Mouse (Mus musculus) NIH3T3 (cell line): ENCODE measurements around the gene Gprc5c.
A peak's percentile ranks its signal among the peaks of the same experiment; 100 is the strongest.
"Not testable (repeated sequence)": the region's sequence is repeated elsewhere in the genome, so short reads cannot be mapped to it uniquely, and the experiment has no call there.

ENCODE experiments used
- DNase-seq: peaks from one replicate; pipeline ENCODE4 v3.0.0-alpha.2; 2012; ENCODE audit warnings: low read depth

The Gprc5c gene

DNA sequence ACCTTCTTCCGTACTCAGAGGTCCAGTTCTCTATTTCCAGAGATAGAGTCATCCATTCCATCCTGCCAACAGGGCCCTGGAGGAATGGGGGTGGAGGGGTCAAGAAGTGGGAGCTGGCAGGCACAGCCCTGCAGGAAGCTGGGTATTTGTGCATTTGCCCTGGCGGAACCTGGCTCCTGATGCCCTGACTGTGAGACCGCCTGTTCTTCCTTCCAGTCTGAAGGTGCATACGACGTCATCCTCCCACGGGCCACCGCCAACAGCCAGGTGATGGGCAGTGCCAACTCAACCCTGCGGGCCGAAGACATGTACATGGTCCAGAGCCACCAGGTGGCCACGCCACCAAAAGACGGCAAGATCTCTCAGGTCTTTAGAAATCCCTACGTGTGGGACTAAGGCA is 17.3 kb downstream of the Gprc5c start:
- no peak for DNase-seq

- DNase-seq: no peak
These were observed 18.8 kb downstream of the Gprc5c start for GRCm38 (mm10) chr11:114869787-114870186.

DNA sequence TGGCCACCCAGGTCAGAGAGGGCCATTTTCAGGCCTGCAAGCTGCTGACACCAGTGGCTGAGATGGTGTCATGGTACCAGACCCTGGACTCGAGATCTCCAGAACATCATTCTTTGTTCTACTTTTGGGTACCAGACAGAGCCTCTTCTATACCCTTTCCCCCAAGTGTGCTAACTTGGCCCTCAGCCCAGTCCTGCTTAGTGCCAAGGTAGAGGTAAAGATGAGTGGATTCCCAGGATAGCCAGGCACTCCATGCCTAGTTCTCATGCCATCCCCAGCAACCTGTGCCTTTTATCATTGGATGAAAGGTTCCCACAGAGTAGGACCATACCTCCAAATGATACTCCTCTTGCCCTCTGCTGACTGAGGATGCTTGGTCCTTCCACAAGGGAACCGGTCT is 20.6 kb downstream of the Gprc5c start:
- no peak for DNase-seq

DNA sequence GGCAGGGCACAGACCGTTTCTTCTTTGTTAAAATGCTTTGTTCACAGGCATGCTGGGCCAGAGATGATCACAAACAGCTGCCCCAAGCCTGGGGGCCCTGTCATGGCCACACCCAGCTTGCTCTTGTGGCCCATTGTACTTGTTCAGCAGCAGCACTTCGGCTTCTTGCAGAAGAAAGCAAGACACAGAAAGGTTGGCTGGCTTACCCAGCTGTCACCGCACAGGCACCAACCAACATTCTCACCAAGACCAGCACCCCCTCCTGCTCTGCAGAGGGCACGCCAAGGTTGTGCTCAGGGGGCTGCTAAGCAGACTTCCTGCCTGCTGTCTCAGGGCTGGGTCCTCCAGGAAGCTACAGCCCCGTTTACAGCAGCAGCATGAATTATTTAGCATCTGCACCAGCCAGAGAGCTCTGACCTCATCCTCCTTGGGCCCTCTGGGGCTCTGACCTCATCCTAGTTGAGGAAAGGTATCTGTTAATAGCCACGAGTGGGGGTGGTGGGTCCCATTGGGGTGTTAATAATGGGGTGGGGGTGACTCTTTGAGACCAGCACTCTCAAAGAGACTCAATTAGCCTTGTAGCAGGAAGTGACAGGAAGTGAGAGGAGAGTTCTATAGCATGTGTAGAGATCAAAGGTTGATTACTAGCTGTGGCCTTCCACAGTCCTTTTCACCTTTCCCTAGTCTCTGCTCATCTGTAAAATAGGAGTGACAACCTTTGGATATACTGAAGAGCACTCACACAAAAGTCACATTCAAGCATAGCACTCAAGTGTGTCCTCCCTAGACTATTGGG is 22.3 kb downstream of the Gprc5c start:
- DNase-seq: no peak

GRCm38 (mm10) chr11:114874226-114875145 is 23.5 kb downstream of the Gprc5c start:
- no peak for DNase-seq

- DNase-seq: no peak
These were observed 24.4 kb downstream of the Gprc5c start for GRCm38 (mm10) chr11:114875301-114875801.

DNA sequence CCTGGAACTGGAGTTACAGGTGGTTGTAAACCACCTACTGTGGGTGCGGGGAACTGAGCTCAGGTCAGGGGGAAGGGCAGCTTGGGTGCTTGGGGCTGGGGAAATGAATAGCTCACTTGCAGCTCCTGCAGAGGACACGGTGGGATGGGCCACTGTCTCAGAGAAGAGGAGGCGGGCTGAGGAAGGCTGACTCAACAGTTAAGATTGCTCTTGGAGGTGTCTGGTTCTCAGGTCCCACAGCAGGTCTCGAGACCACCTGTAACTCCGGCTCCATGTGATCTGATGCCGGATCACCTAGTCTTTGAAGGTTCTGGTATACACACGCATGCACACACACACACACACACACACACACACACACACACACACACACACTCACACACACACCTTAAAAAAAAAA is 25.2 kb downstream of the Gprc5c start:
- no peak for DNase-seq

- no peak for DNase-seq
These were observed 25.7 kb downstream of the Gprc5c start for GRCm38 (mm10) chr11:114876621-114877020.

GRCm38 (mm10) chr11:114877145-114877544 is 26.2 kb downstream of the Gprc5c start:
- peak; percentile 67 for DNase-seq

DNA sequence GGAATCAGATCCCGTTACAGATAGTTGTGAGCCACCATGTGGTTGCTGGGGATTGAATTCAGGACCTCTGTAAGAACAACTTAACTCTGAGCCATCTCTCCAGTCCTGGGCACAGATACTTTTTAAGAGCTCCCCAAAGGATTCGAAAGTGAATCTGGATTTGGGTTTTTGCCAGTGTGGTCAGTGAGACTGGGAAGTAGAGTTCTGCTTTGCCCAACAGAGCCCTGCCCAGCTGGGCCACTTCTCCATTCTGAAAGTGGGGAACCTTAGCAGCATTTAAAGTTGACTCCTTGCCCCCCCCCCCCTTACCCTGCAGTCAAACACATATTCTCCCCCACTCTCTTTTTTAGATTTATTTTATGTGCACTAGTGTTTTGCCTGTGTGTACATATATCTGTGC is 28.7 kb downstream of the Gprc5c start:
- DNase-seq: peak; percentile 28

DNA sequence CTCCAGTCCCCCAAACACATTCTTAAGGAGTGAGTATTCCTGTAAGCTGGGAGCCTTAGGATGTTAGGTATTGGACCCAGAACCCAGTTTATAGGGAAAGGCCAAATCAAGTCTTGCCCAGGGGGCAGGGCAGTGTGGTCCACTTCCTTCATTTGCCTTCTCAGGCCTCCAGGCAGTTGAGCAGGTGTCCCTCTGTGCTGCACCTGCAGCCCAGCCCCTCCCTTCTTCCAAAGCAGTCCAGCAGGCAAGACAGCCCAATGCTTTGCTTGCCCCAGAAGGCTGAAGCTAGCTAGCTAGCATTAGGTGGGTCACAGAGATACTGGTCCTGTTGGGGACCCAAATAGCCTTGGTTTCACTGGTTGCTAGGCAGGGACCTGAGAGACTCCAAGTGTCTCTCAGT is 29.2 kb downstream of the Gprc5c start:
- no peak for DNase-seq

DNA sequence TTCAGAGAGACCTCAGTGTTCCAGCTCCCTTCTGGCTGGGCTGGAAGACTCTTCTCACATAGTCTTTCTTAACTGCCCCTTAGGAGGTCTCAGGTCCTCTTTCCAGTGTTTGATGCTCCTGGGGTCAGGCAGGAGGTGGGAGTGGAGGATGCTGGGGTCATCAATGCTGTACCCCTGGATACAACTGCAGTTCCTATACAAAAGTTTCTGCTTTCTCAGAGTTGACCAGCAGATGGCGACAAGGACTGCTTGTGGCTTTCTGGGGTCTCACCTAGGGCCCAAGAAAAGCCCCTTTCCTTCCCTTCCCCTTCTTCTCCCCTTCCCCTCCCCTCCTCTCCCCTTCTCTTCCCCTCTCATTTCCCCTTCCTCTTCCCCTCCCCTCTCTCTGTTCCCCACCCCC is 29.6 kb downstream of the Gprc5c start:
- DNase-seq: peak; percentile 63

DNA sequence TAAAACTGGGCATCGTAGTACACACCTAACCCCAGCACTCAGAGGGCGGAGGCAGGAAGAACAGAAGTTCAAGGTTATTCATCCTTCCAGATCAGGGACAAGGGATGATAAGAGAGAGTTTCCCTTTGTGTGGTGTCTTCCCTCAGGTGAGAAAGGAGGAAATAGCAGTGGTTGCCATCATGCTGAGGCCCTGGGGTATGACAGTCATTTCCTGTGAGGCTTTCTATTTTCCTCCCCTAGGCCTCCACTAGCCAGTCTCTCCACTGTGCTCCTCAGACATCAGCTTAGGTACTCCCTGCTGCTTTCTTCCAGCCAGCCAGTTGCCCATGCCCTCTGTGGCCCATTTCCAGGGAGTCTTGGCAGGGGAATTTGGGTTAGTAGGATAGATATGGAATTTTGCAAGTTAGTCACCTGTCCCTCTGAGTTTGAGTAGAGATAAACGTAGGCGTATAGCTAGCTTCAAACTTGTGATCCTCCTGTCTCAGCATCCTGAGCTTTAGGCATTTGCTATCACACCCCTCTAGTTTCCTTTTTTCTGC is 32.4 kb downstream of the Gprc5c start:
- no peak for DNase-seq

- DNase-seq: no peak
These were observed 33.6 kb downstream of the Gprc5c start for GRCm38 (mm10) chr11:114884380-114885100.

- DNase-seq: no peak
These were observed 39.1 kb downstream of the Gprc5c start, which contains the start of gene Cd300a for GRCm38 (mm10) chr11:114889991-114890518. Cd300a (plus strand) TSS chr11:114890041.

DNA sequence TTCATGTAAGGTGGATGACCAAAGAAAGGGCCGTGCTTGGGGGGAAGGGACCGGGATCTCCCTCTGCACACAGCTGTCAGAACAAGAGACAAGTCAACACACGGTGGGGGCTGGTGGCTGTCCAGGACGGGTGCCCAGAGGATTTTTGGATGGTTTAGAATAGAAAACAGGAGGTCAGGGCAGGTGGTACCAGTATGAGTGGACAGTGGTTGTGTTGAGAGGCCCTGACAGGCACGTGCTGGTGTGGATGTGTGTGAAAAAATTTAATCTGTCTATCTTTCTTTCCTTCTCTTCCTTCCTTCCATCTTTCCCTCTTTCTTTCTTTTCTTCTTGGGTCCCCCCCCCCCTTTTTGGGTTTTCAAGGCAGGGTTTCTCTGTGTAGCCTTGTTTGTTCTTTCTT is 39.6 kb downstream of the Gprc5c start:
- DNase-seq: no peak

DNA sequence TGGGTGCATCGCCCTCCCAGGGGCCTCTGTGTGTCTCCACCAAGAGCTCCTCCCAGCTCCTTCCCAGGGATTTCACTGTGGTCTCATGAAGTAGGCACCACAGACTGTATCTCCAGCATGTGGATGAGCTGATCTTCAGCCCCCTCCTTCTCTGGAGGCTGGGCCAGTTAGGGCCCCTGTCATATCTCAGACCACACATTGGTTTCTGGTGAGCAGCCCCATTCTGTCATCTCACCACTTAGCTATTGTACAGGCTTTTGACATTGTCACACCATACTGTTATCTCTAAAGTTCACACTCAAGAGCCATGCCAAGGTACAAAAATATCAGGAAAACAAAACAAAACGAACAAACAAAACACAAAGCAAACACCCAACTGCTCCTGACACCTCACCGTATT is 45.1 kb downstream of the Gprc5c start:
- no peak for DNase-seq

DNA sequence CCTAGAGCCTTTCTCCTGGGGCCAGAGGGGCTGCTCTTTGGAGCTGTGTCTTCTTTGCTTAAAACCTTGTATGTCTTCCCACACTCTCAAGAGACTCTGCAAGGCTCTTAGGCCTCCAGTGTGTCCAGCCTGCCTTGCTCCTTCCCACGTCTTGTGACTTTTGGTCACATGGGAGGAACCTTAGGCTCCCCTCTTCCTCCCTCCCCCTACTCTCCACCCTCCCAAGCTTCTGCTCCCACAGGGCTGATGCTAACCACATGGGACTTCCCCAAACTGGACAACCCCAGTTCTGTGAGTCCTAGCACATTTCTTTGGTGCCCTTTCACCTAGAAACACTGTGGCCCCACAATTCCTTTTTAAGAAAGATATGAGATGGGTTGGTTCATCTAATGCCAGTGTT is 47.1 kb downstream of the Gprc5c start:
- DNase-seq: peak; percentile 18

DNA sequence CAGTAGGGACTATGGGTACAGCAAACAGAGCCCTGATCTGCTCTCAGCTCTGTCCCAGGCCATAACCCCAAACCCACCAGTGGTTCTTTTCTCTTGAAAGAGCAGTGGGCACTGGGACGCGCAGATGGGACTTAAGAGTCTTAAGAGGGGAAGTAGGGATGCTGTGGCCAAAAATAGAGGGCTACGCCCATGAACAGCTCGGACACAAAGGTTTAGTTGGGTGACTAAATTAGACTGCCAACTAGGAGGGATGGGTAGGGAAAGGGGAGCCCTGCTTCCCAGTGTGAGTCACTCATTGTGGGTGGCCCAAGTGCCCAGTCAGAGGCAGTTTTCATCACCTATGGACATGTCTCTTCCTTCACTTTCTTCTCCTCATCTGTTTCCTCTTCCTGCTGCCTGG is 52.3 kb downstream of the Gprc5c start:
- DNase-seq: no peak

DNA sequence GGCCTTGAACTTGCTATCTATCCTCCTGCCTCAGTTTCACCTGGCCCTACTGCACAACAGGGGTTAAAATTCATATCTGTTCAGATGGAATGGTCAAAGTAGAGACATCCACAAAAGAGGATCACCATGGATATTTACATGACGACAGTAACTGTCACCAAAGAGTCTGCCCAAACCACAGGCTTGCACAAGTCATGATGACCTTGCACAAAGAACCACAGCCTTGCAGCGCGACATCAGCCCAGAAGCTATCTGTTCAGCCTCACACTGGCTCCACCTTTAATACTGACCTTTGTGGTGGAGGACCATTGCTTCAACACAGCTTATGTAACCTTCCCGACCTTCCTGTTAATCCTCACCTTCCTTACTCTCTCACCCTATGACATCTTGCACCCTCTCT is 56.6 kb downstream of the Gprc5c start:
- DNase-seq: no peak

DNA sequence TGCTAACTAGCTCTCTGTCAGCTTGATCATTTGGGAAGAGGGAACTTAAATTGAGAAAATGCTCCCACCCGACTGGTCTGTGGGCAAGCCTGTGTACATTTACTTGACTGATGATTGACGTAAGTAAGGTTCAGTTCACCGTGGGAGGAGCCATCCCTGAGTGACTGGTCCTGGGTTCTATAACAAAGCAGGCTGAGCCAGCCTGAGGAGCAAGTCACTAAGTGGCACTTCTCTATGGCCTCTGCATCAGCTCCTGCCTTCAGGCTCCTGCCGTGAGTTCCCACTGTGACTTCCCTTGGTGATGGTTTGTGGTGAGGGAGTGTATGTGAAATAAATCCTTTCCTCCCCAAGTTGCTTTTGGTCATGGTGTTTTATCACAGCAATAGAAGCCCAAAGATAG is 57.1 kb downstream of the Gprc5c start:
- no peak for DNase-seq

DNA sequence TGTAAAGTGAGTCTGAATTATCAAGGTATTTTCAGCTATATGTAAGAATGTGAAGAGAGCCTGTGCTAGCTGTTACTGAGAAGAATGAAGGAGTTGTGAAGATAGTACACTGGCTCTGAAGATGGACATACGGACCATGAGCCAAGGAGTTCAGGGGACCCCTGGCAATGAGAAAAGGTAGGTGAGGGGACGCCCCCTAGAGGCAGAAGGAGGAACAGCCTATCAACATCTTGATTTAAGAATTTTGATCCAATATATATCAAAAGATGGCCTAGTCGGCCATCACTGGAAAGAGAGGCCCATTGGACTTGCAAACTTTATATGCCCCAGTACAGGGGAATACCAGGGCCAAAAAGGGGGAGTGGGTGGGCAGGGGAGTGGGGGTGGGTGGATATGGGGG is 58.6 kb downstream of the Gprc5c start:
- DNase-seq: not testable (repeated sequence)
